ENCODE assay signal across 26 mouse cellular contexts in genomic region chr4:40872129-40872528, GRCm38 (mm10). TPM values are rescaled to one million over a fixed set of nuclear protein-coding genes. Genes with fewer than 3 reads are reported as not detected.
DNase-seq lines count a peak whose midpoint lies in the region; ATAC-seq and TF ChIP-seq lines count a peak whose summit lies in the region.
"Had no signal": no experiment of that assay in that cellular context is flagged by ENCODE, and none has a peak within 500 bp of the region (broad histone marks: within the 10 kb centered on the region; RNA-seq: fewer than 3 reads in every experiment).

No protein-coding gene starts in this region.

- peak overlapping the region; percentile 86 for H3K27ac ChIP-seq in gastrocnemius, adult 2 months
- H3K27ac ChIP-seq in kidney, adult 2 months (ENCODE audit: insufficient read depth, low read depth, low read length) = no peak overlapping the region
- H3K27ac ChIP-seq in lung, postnatal 0 days (ENCODE audit: low read length) = peak overlapping the region; percentile 89; the same call in 1 of the 2 replicates
- H3K27ac ChIP-seq: embryonic facial prominence, embryonic 10.5 days; embryonic facial prominence, embryonic 12.5 days; forebrain, embryonic 13.5 days; forebrain, embryonic 15.5 days had no signal

- no peaks in the 10 kb centered on the region for H3K9me3 ChIP-seq in lung, postnatal 0 days (ENCODE audit: low read length)
- H3K9me3 ChIP-seq: embryonic facial prominence, embryonic 10.5 days; embryonic facial prominence, embryonic 12.5 days; forebrain, embryonic 13.5 days; forebrain, embryonic 15.5 days; G1E had no signal

- no peak overlapping the region for H3K4me3 ChIP-seq in gastrocnemius, adult 2 months
- H3K4me3 ChIP-seq in kidney, adult 2 months (ENCODE audit: insufficient read depth, low read depth, low read length) = no peak overlapping the region
- H3K4me3 ChIP-seq in lung, postnatal 0 days (ENCODE audit: low read depth, low read length) = no peak overlapping the region
- H3K4me3 ChIP-seq in lung, adult 2 months (replicated peaks; ENCODE audit: extremely low read depth, low read depth, low read length) = no peak overlapping the region
- H3K4me3 ChIP-seq: embryonic facial prominence, embryonic 10.5 days; embryonic facial prominence, embryonic 12.5 days; forebrain, embryonic 13.5 days; forebrain, embryonic 15.5 days had no signal

- peaks cover 12% of the 10 kb centered on the region for H3K4me1 ChIP-seq in kidney, adult 2 months (ENCODE audit: control insufficient read depth, insufficient read depth, low read length)
- H3K4me1 ChIP-seq in lung, postnatal 0 days (ENCODE audit: insufficient read depth, low read depth, low read length) = peaks cover 9% of the 10 kb centered on the region; the same call in 1 of the 2 replicates
- peaks cover 4% of the 10 kb centered on the region; the same call in 1 of the 2 replicates for H3K4me1 ChIP-seq in lung, adult 2 months (ENCODE audit: control insufficient read depth, insufficient read depth, low read length)

- peak; percentile 27; the same call in 1 of the 2 replicates for TF ChIP-seq EP300 in lung, postnatal 0 days (IDR thresholded peaks at IDR 0.05)

- TF ChIP-seq CTCF in gastrocnemius, adult 2 months (IDR thresholded peaks at IDR 0.05) = no peak
- no peak for TF ChIP-seq CTCF in kidney, adult 2 months (conservative IDR thresholded peaks at IDR 0.05; ENCODE audit: insufficient read depth, insufficient read length, low read depth, low read length)
- no peak for TF ChIP-seq CTCF in lung, postnatal 0 days (IDR thresholded peaks at IDR 0.05)
- TF ChIP-seq CTCF in lung, adult 2 months (IDR thresholded peaks at IDR 0.05; ENCODE audit: insufficient read depth, low read length) = no peak

- H3K9ac ChIP-seq in lung, postnatal 0 days (replicated peaks; ENCODE audit: low read depth) = no peak overlapping the region
- H3K9ac ChIP-seq: embryonic facial prominence, embryonic 12.5 days; forebrain, embryonic 13.5 days; forebrain, embryonic 15.5 days had no signal

- H3K4me2 ChIP-seq in lung, postnatal 0 days (replicated peaks; ENCODE audit: low read depth, low read length) = no peak overlapping the region
- H3K4me2 ChIP-seq: embryonic facial prominence, embryonic 12.5 days; forebrain, embryonic 13.5 days; forebrain, embryonic 15.5 days had no signal

- TF ChIP-seq POLR2A in kidney, adult 2 months (IDR thresholded peaks at IDR 0.05; ENCODE audit: low read depth, low read length) = no peak
- TF ChIP-seq POLR2A in lung, adult 2 months (IDR thresholded peaks at IDR 0.05; ENCODE audit: borderline replicate concordance, extremely low read depth, low read depth, low read length) = no peak

- ATAC-seq in lung, postnatal 0 days = no peak
- ATAC-seq: activated CD4-positive, CD25-positive, alpha-beta regulatory T cell, adult 4 months; CD4-positive, CD25-positive, alpha-beta regulatory T cell, adult 4 months; forebrain, embryonic 13.5 days; forebrain, embryonic 15.5 days; Patski had no signal

- intact Hi-C loops in gastrocnemius, adult 2 months (cut with DNase I) = loop anchor here (2.0 to 5.0 kb wide), 2 partner anchors 17 to 65 kb away; partner anchors contain the start of gene B4galt1
- intact Hi-C loops in gastrocnemius, postnatal 14 days (cut with DNase I; ENCODE audit: low total_unique reads) = no loop called here

- DNase-seq in gastrocnemius, adult 2 months = no peak
- DNase-seq in gastrocnemius, postnatal 14 days = no peak
- DNase-seq in kidney, adult 2 months = peak; percentile 51
- no peak for DNase-seq in kidney, adult 8-10 months
- peak; percentile 55 for DNase-seq in lung, postnatal 0 days (ENCODE audit: low spot score)
- DNase-seq in lung, adult 2 months = no peak
- DNase-seq: adrenal gland, adult 8-10 months; adrenal gland, postnatal 14 days; adrenal gland, postnatal 36 days; B cell, adult 2 months; cerebellum, adult 11-12 months; cerebellum, adult 2 months; cerebellum, adult 9-10 months; cerebellum, postnatal 10 days; cerebellum, postnatal 25 days had no signal

- 79% methylated on average over 3 of the region's 3 CpGs for WGBS in kidney, adult 2 months
- WGBS in lung, postnatal 0 days = 79% methylated on average over 3 of the region's 3 CpGs
- 73% methylated on average over 3 of the region's 3 CpGs for WGBS in lung, adult 2 months

- H3K36me3 ChIP-seq in kidney, adult 2 months (ENCODE audit: control insufficient read depth, insufficient read depth, low read length) = no peaks in the 10 kb centered on the region
- no peaks in the 10 kb centered on the region for H3K36me3 ChIP-seq in lung, postnatal 0 days (ENCODE audit: insufficient read depth, low read length)
- H3K36me3 ChIP-seq: embryonic facial prominence, embryonic 10.5 days; embryonic facial prominence, embryonic 12.5 days; forebrain, embryonic 15.5 days; G1E had no signal

- no peaks in the 10 kb centered on the region for H3K27me3 ChIP-seq in kidney, adult 2 months (replicated peaks; ENCODE audit: control insufficient read depth, insufficient read depth, low read length)
- no peaks in the 10 kb centered on the region for H3K27me3 ChIP-seq in lung, postnatal 0 days (replicated peaks; ENCODE audit: insufficient read depth, low read length)
- H3K27me3 ChIP-seq: CH12.LX; embryonic facial prominence, embryonic 12.5 days; forebrain, embryonic 13.5 days; forebrain, embryonic 15.5 days; Patski had no signal

RNA-seq across cellular contexts. Expression of gene B4galt1, which starts 18.3 kb away (rescaled TPM):
- 10 to 100 TPM; 30.5 to 42.2 TPM for total RNA-seq in gastrocnemius, adult 2 months (2021)
- 10 to 100 TPM; 36.3 to 38.8 TPM for total RNA-seq in gastrocnemius, postnatal 14 days (2021)
- 20.1 and 22.2 TPM in 2 replicates for polyA plus RNA-seq in kidney, adult 2 months (2012; rRNA removed)
- 82.9 and 89.4 TPM in 2 replicates for polyA plus RNA-seq in lung, postnatal 0 days (2015; fragmentation: Nextera tagmentation; extraction: Ambion mirVana)
- 44.6 and 47.7 TPM in 2 replicates for polyA plus RNA-seq in lung, adult 2 months (2012; rRNA removed)

RNA-seq across cellular contexts. Expression of gene Spink4, which starts 47.7 kb away (rescaled TPM):
- not detected for total RNA-seq in gastrocnemius, adult 2 months (2021)
- not detected for total RNA-seq in gastrocnemius, postnatal 14 days (2021)
- 2.6 and 3.2 TPM in 2 replicates for polyA plus RNA-seq in kidney, adult 2 months (2012; rRNA removed)
- polyA plus RNA-seq in lung, postnatal 0 days (2015; fragmentation: Nextera tagmentation; extraction: Ambion mirVana) = 3.5 and 4.6 TPM in 2 replicates
- 15.6 and 43.5 TPM in 2 replicates for polyA plus RNA-seq in lung, adult 2 months (2012; rRNA removed)
- total RNA-seq: CH12.LX, G1E had no signal
- polyA plus RNA-seq: activated CD4-positive, CD25-positive, alpha-beta regulatory T cell, adult 4 months; CD4-positive, CD25-positive, alpha-beta regulatory T cell, adult 4 months; embryonic facial prominence, embryonic 10.5 days; embryonic facial prominence, embryonic 12.5 days; embryonic facial prominence, embryonic 14.5 days; forebrain, embryonic 11.5 days; forebrain, embryonic 13.5 days; forebrain, embryonic 15.5 days; G1E; Patski had no signal

Comparison
In these comparisons a context has a peak if more than half of its experiments do, and no peak if none do; other contexts are left out.
1. DNase-seq: peak in kidney, adult 2 months (single experiment) and lung, postnatal 0 days (single experiment); none in gastrocnemius, adult 2 months (single experiment), gastrocnemius, postnatal 14 days (single experiment), kidney, adult 8-10 months (0 of 2) and lung, adult 2 months (single experiment).